Mouse (Mus musculus) embryo, embryonic 10.5 days (tissue): Measurements from ENCODE around the gene Tspan1.

Source experiments
- DNase-seq: peaks from one replicate; pipeline ENCODE4 v3.0.0-alpha.2; 2015; ENCODE audit warnings: low spot score

Gene Tspan1

GRCm38 (mm10) chr4:116165708-116166407 is 1.5 kb downstream of the Tspan1 start:
- DNase-seq, result no peak

- DNase-seq, result no peak
Observed at GRCm38 (mm10) chr4:116164759-116165554, 2.4 kb downstream of the Tspan1 start.

GRCm38 (mm10) chr4:116162142-116162541 is 5.3 kb downstream of the Tspan1 start:
- no peak for DNase-seq

- no peak for DNase-seq
Observed at GRCm38 (mm10) chr4:116160769-116161168, 6.6 kb downstream of the Tspan1 start.

DNA sequence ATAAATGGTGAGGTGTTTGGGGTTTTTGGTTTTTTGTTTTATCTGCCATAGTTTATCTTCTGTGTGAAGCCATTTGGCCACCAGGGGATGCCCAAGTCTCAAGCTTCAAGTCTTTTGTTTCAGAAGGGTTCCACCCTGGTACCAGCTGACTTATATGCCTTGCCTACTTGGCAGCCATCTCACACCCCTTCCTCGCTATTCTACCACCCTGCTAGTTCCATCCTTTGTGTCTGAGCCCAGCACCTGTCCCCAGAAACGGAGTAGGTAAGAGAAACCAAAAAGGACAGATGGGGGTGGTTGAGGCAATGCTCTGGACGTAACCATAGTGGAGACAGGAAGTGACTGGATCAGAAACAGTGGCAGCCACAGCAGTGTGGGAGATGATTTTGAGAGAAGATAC is 7.5 kb downstream of the Tspan1 start:
- no peak for DNase-seq

- no peak for DNase-seq
Observed at GRCm38 (mm10) chr4:116157882-116158281, 9.5 kb downstream of the Tspan1 start.

GRCm38 (mm10) chr4:116152702-116153101 is 14.7 kb downstream of the Tspan1 start:
- no peak for DNase-seq

DNA sequence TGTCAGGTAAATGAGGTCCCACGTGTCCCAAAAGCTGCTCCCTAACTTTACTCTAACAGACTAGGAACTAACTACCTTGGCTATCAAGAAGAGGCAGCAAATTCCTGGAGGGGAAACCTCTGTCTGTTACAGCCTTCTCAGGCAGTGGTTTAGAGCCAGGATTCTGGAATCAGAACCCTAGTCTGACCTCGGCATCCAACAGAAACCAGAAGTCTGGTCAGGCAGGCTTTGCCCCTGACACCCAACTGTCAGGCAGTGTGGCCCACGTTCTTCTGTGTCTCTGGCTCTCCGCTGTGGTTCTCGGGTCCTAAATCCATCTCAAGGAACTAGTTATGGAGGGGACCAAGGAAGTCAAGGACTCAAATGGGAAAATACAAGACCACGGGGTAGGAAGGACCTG is 16.2 kb downstream of the Tspan1 start, which contains the start of gene Lurap1:
TSS of gene Lurap1 (minus strand) at position 101 of the 400 bp plus-strand sequence.
- DNase-seq, result no peak

DNA sequence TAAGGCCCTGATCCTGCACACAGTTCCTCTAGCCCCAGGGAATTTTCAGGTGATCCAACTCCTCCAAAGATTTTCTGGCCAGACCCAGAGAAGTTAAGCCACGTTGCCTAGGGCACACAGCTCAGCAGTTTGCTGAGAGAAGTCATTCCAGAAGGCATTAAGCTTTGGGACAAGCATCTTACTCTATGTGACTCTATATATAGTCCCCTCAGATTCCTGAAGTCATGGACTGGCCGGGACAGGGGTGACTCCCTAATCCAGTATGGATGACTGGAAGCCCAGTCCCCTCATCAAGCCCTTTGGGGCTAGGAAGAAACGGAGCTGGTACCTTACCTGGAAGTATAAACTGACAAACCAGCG is 16.6 kb downstream of the Tspan1 start:
- no peak for DNase-seq

- peak; percentile 87 for DNase-seq
Observed at GRCm38 (mm10) chr4:116150156-116150861, 17.1 kb downstream of the Tspan1 start.

DNA sequence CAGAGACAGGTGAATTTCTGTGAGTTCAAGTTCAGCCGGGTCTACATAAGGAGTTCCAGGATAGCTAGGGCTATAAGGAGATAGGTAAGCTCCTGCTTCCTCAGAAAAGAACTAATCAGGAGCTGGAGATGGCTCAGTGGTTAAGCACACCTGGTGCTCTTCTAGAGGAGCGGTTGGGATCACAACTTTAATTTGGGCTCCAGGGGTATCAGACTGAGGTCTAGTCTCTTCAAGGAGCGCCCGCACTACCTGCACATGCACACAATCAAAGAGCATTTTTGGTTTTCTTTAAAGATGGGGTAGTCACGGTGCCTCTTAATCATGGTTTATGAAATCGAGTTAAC is 17.6 kb downstream of the Tspan1 start:
- no peak for DNase-seq

GRCm38 (mm10) chr4:116143891-116144717 is 23.3 kb downstream of the Tspan1 start:
- peak; percentile 74 for DNase-seq

GRCm38 (mm10) chr4:116143317-116143811 is 24.0 kb downstream of the Tspan1 start:
- DNase-seq, result no peak

- DNase-seq, result no peak
Observed at GRCm38 (mm10) chr4:116142269-116142668, 25.1 kb downstream of the Tspan1 start.

- no peak for DNase-seq
Observed at GRCm38 (mm10) chr4:116141736-116142135, 25.7 kb downstream of the Tspan1 start.

DNA sequence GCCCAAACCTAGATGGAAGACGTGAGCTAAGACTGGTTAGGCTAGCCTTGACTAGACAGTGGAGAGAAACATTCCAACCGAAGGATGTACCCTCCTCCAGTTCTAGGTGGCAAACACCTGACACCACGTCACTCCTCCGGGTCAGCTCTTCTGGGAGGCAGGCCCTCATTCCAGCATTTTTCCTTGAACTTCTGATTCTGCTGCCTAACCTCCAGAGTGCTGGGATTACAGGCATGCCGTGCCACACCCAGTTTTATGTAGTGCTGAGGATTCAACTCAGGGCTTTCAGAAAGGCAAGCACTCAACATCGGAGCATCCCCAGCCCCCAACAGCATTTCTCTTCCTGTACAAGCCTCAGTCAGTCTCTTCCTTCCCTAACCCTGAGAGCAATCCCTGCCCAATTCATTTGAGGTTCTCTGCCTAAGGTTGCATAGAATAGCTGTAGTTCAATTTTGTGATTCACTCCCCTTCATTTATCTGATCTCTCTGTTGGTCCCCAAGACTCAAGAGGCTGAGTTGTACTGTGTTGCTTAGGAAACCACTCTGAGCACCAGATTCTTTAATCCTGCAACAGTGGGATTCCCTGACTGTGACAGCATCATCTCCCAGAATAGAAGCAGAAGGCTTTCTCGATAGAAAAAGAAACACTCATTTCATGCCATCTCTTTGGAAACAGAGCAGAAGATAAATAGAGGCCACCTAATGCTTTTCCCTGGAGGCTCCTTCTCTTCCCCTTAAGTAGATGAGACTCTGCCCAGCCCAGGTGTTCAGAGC is 26.4 kb downstream of the Tspan1 start:
- no peak for DNase-seq

- no peak for DNase-seq
Observed at GRCm38 (mm10) chr4:116137421-116137996, 29.9 kb downstream of the Tspan1 start.

- peak; percentile 73 for DNase-seq
Observed at GRCm38 (mm10) chr4:116134990-116135389, 32.4 kb downstream of the Tspan1 start.

- no peak for DNase-seq
Observed at GRCm38 (mm10) chr4:116133126-116133525, 34.3 kb downstream of the Tspan1 start.

DNA sequence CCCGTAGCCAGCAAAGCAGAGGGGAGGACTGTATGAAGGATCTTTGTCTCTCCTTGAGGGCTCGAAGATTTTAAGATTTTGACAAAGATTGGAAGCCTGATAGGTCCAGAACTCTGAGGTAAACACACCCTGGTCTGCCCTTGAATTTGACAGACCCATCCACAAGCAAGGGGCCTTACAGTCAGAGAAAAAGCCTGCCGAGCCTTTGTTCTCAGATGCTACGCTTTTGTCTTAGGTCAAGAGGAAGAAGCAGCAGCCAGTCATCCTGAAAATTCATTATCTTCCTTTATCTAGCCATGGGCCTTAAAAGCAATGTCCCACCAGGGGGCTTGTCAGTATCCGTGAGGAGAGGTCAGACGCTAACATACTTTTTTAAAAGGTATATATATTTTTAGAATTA is 39.4 kb downstream of the Tspan1 start:
- no peak for DNase-seq
